Mouse (Mus musculus) brain, embryonic 14.5 days (tissue): ENCODE data around the gene Has1.

Experiments used
- CTCF ChIP-seq: fragments of 200-500 bp; IDR thresholded peaks from 2 replicates; pipeline ENCODE4 v1.5.1; 2012; ENCODE audit warnings: inconsistent platforms, mild to moderate bottlenecking, moderate library complexity, borderline replicate concordance; ENCODE audit not compliant: insufficient read depth, insufficient read length; ENCODE audit errors: extremely low read depth
- POLR2A ChIP-seq: fragments of 200-500 bp; IDR thresholded peaks from 2 replicates; pipeline ENCODE4 v1.6.1; 2012; ENCODE audit warnings: mild to moderate bottlenecking, inconsistent platforms, borderline replicate concordance; ENCODE audit not compliant: poor library complexity, insufficient read depth, insufficient read length, severe bottlenecking; ENCODE audit errors: extremely low read depth

GRCm38 (mm10) chr17:17837426-17837825 lies 17.6 kb downstream of the Has1 start:
- TF ChIP-seq POLR2A (no peak), CTCF (no peak)
